Mouse (Mus musculus) retina, postnatal 1 day (tissue): ENCODE measurements around the gene Mif4gd.
A peak's percentile ranks its signal among the peaks of the same experiment; 100 is the strongest.

Experiments used
- DNase-seq: peaks from one replicate; pipeline ENCODE4 v3.0.0-alpha.2; 2012

The Mif4gd gene

DNA sequence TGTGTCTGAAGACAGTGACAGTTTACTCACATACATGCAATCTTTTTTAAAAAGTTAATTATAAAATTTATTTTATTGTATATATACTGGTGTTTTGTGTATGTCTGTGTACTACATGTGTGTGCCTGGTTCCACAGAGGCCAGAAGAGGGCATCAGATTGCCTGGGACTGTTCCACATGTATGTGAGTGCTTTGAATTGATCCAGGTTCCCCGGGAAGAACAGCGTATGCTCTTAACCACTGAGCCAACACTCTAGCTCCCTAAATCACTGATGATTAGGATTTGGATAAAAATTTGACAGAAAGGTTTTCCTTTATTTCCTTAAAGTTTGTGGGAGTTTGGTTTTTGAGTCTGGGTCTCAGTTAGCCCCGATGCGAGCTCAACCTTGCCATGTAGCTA lies 49.4 kb downstream of the Mif4gd start:
- DNase-seq: peak; percentile 32
